Mouse (Mus musculus): ENCODE results near the gene Marveld1.

DNA sequence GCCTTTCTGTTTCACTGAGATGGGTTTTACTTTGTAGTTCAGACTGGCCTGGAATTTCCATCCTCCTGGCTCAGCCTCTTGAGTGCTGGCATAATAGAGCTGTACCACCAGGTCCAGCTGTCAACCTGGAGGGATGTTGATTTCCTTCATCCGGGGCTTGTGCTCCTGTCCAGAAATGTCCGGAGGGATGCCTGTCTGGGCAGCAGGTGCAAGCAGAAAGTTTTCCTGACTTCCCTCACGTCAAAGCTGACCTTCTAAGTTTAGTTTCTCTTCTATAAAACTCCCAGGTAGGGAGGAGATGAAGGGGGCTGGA is 16.9 kb upstream of the Marveld1 start:
- TF ChIP-seq RCOR1 (IDR thresholded peaks at IDR 0.05; ENCODE audit: low read depth, low read length): no peak
- TF ChIP-seq CTCF (IDR thresholded peaks at IDR 0.05 in 2 of 3, conservative IDR thresholded peaks at IDR 0.05 in 1 of 3; ENCODE audit: control insufficient read depth in 1 of 3, insufficient read depth in 1 of 3, low read depth in 2 of 3, low read length in 3 of 3, poor library complexity in 1 of 3, severe bottlenecking in 1 of 3): no peak

Measured in MEL (cell line).